ENCODE assay signal across 18 mouse cellular contexts in genomic region chr1:35642595-35642994, GRCm38 (mm10).
DNase-seq lines count a peak whose midpoint lies in the region; ATAC-seq and TF ChIP-seq lines count a peak whose summit lies in the region.
"Had no signal": no experiment of that assay in that cellular context is flagged by ENCODE, and none has a peak within 500 bp of the region (broad histone marks: within the 10 kb centered on the region; RNA-seq: fewer than 3 reads in every experiment).

No protein-coding gene starts in this region.

- intact Hi-C loops in gastrocnemius, postnatal 36 days (cut with DNase I): no loop called here

- no peak overlapping the region for H3K4me2 ChIP-seq in intestine, embryonic 14.5 days (ENCODE audit: low read length)
- H3K4me2 ChIP-seq in intestine, postnatal 0 days (replicated peaks; ENCODE audit: low read depth): no peak overlapping the region
- H3K4me2 ChIP-seq in hindbrain, embryonic 12.5 days (replicated peaks): no peak overlapping the region
- H3K4me2 ChIP-seq in intestine, embryonic 16.5 days (ENCODE audit: low read depth, low read length): no peak overlapping the region
- H3K4me2 ChIP-seq: kidney, embryonic 15.5 days; midbrain, embryonic 15.5 days had no signal

- H3K36me3 ChIP-seq in intestine, embryonic 14.5 days (ENCODE audit: control insufficient read depth, insufficient read depth, low read length): no peaks in the 10 kb centered on the region
- no peaks in the 10 kb centered on the region for H3K36me3 ChIP-seq in intestine, postnatal 0 days (ENCODE audit: control insufficient read depth, insufficient read depth)
- H3K36me3 ChIP-seq in hindbrain, embryonic 12.5 days: no peaks in the 10 kb centered on the region
- H3K36me3 ChIP-seq in intestine, embryonic 16.5 days (ENCODE audit: control insufficient read depth, insufficient read depth, low read length): no peaks in the 10 kb centered on the region
- H3K36me3 ChIP-seq: heart, embryonic 10.5 days; kidney, embryonic 15.5 days; midbrain, embryonic 15.5 days had no signal

- WGBS in intestine, embryonic 14.5 days: 23% methylated on average over 7 of the region's 7 CpGs
- 20% methylated on average over 7 of the region's 7 CpGs for WGBS in intestine, postnatal 0 days
- 39% methylated on average over 7 of the region's 7 CpGs for WGBS in hindbrain, embryonic 12.5 days
- WGBS in intestine, embryonic 16.5 days: 24% methylated on average over 7 of the region's 7 CpGs

- no peaks in the 10 kb centered on the region for H3K27me3 ChIP-seq in intestine, embryonic 14.5 days (replicated peaks; ENCODE audit: control insufficient read depth, insufficient read depth, low read length)
- H3K27me3 ChIP-seq in intestine, postnatal 0 days (replicated peaks; ENCODE audit: control insufficient read depth, insufficient read depth, low read length): no peaks in the 10 kb centered on the region
- H3K27me3 ChIP-seq in hindbrain, embryonic 12.5 days: no peaks in the 10 kb centered on the region
- no peaks in the 10 kb centered on the region for H3K27me3 ChIP-seq in intestine, embryonic 16.5 days (replicated peaks; ENCODE audit: control insufficient read depth, insufficient read depth, low read length)
- H3K27me3 ChIP-seq: CH12.LX; kidney, embryonic 15.5 days; midbrain, embryonic 15.5 days had no signal

- no peak for TF ChIP-seq POLR2A in brain, embryonic 14.5 days (IDR thresholded peaks at IDR 0.05; ENCODE audit: borderline replicate concordance, extremely low read depth, insufficient read depth, insufficient read length, poor library complexity, severe bottlenecking)

- H3K9ac ChIP-seq in intestine, embryonic 14.5 days (ENCODE audit: low read length): no peak overlapping the region
- no peak overlapping the region for H3K9ac ChIP-seq in intestine, postnatal 0 days (ENCODE audit: low read depth, low read length)
- no peak overlapping the region for H3K9ac ChIP-seq in hindbrain, embryonic 12.5 days
- no peak overlapping the region for H3K9ac ChIP-seq in intestine, embryonic 16.5 days (ENCODE audit: low read depth, low read length)
- H3K9ac ChIP-seq: kidney, embryonic 15.5 days; midbrain, embryonic 15.5 days had no signal

- no peaks in the 10 kb centered on the region for H3K4me1 ChIP-seq in intestine, embryonic 14.5 days (replicated peaks; ENCODE audit: control insufficient read depth, insufficient read depth, low read length)
- H3K4me1 ChIP-seq in intestine, postnatal 0 days (replicated peaks; ENCODE audit: control insufficient read depth, insufficient read depth, low read length): no peaks in the 10 kb centered on the region
- H3K4me1 ChIP-seq in hindbrain, embryonic 12.5 days: no peaks in the 10 kb centered on the region
- no peaks in the 10 kb centered on the region for H3K4me1 ChIP-seq in intestine, embryonic 16.5 days (ENCODE audit: control insufficient read depth, insufficient read depth, low read length)
- H3K4me1 ChIP-seq: midbrain, embryonic 15.5 days had no signal

- H3K4me3 ChIP-seq in intestine, embryonic 14.5 days (ENCODE audit: low read depth, low read length): no peak overlapping the region
- H3K4me3 ChIP-seq in intestine, postnatal 0 days (ENCODE audit: low read depth, low read length): no peak overlapping the region
- no peak overlapping the region for H3K4me3 ChIP-seq in hindbrain, embryonic 12.5 days
- no peak overlapping the region for H3K4me3 ChIP-seq in intestine, embryonic 16.5 days (ENCODE audit: low read length)
- H3K4me3 ChIP-seq: heart, embryonic 10.5 days; kidney, embryonic 15.5 days; midbrain, embryonic 15.5 days; myocyte had no signal

- no peak for DNase-seq in intestine, embryonic 14.5 days (ENCODE audit: low spot score)
- DNase-seq in brain, embryonic 14.5 days (ENCODE audit: low read depth): peak; percentile 17
- DNase-seq in gastrocnemius, postnatal 36 days: no peak
- no peak for DNase-seq in adrenal gland, postnatal 36 days
- DNase-seq: cerebellum, adult 9-10 months; gastrocnemius, postnatal 25 days; liver; thymus, postnatal 14 days had no signal

- no peaks in the 10 kb centered on the region for H3K9me3 ChIP-seq in intestine, embryonic 14.5 days (ENCODE audit: control insufficient read depth, low read length)
- no peaks in the 10 kb centered on the region for H3K9me3 ChIP-seq in intestine, postnatal 0 days (ENCODE audit: control insufficient read depth)
- H3K9me3 ChIP-seq in hindbrain, embryonic 12.5 days (replicated peaks): no peaks in the 10 kb centered on the region
- no peaks in the 10 kb centered on the region for H3K9me3 ChIP-seq in intestine, embryonic 16.5 days (ENCODE audit: control insufficient read depth, low read length)
- H3K9me3 ChIP-seq: heart, embryonic 10.5 days; kidney, embryonic 15.5 days; midbrain, embryonic 15.5 days had no signal

- TF ChIP-seq CTCF in intestine, postnatal 0 days (IDR thresholded peaks at IDR 0.05; ENCODE audit: low read depth): no peak
- no peak for TF ChIP-seq CTCF in brain, embryonic 14.5 days (IDR thresholded peaks at IDR 0.05; ENCODE audit: borderline replicate concordance, extremely low read depth, insufficient read depth, insufficient read length)

- peak; percentile 78 for ATAC-seq in intestine, embryonic 14.5 days (replicated peaks; ENCODE audit: low FRiP score, low TSS enrichment, low read depth)
- ATAC-seq in intestine, postnatal 0 days: no peak
- ATAC-seq in hindbrain, embryonic 12.5 days (ENCODE audit: low FRiP score): peak; percentile 87
- ATAC-seq in intestine, embryonic 16.5 days: peak; percentile 80
- ATAC-seq: forebrain, embryonic 16.5 days; lung, postnatal 0 days; midbrain, embryonic 15.5 days had no signal

- no peak overlapping the region for H3K27ac ChIP-seq in intestine, embryonic 14.5 days (ENCODE audit: low read depth)
- no peak overlapping the region for H3K27ac ChIP-seq in intestine, postnatal 0 days (ENCODE audit: low read depth, low read length)
- H3K27ac ChIP-seq in hindbrain, embryonic 12.5 days: no peak overlapping the region
- no peak overlapping the region for H3K27ac ChIP-seq in intestine, embryonic 16.5 days (ENCODE audit: low read length)
- H3K27ac ChIP-seq: heart, embryonic 10.5 days; kidney, embryonic 15.5 days; midbrain, embryonic 15.5 days had no signal
